Mouse (Mus musculus) neutrophil, adult 65 days (primary cell): ENCODE measurements around the gene Oas1h. TPM values are rescaled to one million over a fixed set of nuclear protein-coding genes. Genes with fewer than 3 reads are reported as not detected.

Source experiments
- total RNA-seq: library from RNA; stranded (reverse); gene quantifications from 2 replicates; pipeline ENCODE4 v1.2.4, GENCODE M21; 2023

Oas1h gene
- not detected in 2 replicates for total RNA-seq

DNA sequence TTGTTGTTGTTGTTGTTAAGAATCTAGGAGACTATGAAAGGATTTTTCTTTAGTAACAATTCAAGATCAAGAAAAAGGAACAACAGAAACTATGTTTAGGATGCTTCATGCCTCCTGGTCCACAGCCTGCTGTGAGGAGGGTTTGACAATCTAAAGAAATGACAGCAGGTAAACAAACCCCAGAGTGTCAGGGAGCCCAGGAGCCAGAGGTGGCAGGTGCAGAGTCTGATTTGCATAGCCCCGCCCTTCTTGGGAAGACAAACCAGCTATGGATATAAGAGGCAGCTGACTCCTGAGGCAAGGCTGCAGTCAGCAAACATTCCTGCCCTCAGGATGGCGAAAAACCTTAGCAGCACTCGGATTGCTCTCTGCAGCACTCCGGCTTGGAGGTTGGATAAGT lies at the start of gene Oas1h:
Gene Oas1h, plus strand, starts transcription at position 301 of the 400 bp plus-strand sequence.

DNA sequence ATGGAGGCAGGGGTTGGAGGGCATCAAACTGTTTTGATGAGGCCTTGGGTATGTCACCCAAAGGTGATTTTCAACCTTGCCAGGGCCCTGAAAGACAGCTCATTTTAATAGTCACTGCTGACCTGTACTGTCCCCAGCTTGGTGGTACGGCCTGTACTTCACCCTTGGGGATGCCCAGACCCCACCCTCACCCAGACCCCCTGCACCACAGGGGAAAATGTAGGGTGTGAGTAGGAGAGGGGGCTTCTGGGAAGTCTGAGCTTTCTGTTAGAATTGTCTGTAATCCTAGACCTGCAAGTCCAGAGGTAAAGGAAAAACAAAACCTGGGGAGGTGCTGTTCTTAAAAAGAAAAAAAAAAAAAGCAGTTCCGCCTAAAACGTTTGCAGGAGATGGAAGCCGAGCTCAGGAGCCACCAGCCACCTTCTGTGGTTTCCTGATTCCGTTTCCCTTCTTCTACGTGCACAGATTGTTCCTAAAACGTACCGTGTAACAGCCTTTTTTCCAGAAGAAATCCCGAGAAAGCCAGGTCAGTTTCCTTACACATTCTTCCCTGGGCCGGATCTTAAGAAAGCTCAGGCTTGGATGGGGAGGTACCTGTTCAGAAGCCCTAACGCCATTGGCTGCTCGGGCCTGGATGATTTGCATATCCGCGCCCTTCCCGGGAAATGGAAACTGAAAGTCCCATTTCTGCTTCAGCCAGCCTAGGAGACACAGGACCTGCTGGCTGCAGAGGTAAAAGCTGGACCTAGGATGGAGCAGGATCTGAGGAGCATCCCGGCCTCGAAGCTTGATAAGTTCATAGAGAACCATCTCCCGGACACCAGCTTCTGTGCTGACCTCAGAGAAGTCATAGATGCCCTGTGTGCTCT lies 49.0 kb upstream of the Oas1h start, which contains the start of gene Oas1c:
Gene Oas1c, minus strand, starts transcription at position 564 of the 869 bp plus-strand sequence.

DNA sequence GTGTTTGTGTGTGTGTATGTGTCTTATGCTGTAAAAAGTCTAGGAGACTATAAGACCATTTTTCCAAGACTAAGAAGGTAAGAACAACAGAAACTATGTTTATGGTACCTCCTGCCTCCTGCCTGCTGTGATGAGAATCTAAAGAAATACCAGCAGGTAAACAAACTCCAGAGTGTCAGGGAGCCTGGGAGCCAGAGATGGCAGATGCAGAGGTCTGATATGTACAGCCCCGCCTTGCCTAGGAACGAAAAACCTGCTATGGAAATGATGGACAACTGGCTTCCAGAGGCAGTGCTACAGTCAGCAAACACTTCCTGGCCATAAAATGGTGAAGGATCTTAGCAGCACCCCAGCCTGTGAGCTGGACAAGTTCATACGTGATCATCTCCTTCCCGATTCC lies 14.2 kb upstream of the Oas1h start, which contains the start of gene Oas1f:
Gene Oas1f, plus strand, starts transcription at position 301 of the 400 bp plus-strand sequence.

DNA sequence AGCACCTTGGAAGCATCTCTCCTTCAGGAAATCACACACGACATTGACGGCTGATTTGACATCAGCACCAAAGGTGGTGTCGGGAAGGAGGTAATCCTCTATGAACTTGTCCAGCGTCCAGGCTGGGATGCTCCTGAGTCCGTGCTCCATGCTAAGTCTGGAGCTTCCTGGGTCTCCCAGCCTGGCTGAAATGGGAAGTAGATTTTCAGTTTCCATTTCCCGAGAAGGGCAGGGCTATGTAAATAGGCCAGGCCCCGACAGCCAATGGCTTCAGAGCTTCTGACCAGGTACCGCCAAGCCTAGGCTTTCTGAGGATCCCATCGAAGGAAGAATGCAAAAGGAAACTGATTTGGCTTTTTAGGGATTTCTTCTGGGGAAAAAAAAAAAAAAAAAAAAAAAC lies 26.2 kb downstream of the Oas1h start, which contains the start of gene Oas1g:
Gene Oas1g, minus strand, starts transcription at position 201 of the 400 bp plus-strand sequence.

DNA sequence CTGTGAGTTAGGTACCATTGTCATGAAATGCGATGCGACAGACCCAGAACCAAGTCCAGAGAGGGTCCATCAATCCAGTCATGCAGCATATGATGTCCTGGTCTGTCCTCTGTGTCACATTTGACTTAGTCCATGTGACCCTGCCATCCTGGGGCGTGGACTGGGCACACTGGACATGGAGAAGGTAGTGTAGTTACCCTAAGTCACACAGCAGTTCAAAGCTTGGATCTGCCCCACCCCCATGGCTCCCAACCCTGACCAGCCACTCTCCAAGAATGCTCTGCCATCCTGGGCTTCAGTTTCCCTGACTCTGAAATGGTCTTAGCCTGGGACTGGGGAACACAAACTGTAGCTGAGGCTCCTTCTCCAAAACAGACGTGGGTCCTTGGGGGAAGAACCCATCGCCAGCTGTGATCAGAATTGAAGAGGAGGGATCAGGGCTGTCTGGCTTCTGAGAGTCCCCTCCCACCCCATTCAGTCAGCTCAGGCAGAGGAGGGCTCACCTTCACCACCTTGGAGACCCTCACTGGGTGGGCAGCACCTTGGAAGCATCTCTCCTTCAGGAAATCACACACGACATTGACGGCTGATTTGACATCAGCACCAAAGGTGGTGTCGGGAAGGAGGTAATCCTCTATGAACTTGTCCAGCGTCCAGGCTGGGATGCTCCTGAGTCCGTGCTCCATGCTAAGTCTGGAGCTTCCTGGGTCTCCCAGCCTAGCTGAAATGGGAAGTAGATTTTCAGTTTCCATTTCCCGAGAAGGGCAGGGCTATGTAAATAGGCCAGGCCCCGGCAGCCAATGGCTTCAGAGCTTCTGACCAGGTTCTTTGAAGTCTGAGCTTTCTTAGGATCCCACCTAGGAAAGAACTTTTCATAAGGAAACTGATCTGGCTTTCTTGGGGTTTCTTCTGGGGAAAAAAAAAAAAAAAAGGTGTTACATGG lies 45.8 kb downstream of the Oas1h start, which contains the start of gene Oas1a:
Gene Oas1a, minus strand, starts transcription at position 731 of the 943 bp plus-strand sequence.

DNA sequence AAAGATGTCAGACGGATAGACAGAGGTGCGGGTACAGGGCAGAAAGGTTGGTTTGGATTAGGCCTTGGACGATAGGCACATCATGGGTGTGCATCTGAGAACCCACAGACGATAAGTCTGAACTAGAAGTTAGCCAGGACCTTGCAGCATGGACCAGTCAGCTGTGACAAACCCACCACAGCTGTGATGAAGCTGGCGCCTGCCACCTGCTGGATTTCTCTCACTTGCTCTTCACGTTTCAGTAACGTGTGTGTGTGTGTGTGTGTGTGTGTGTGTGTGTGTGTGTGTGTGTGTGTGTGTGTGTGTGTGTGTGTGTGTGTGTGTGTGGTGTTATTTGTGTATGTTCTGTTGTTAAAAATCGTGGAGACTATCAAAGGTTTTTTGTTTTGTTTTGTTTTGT lies 53.0 kb downstream of the Oas1h start, which contains the start of gene Oas1d:
Gene Oas1d, plus strand, starts transcription at position 333 of the 400 bp plus-strand sequence.

Other genes with a start within 250 kb of the Oas1h start
- 1.0 and 1.7 TPM in 2 replicates for gene Rita1, start 248.8 kb upstream of the Oas1h start, total RNA-seq
- 50.8 and 56.9 TPM in 2 replicates for gene Ddx54, start 248.7 kb upstream of the Oas1h start, total RNA-seq
- not detected in 2 replicates for gene Cfap73, start 227.2 kb upstream of the Oas1h start, total RNA-seq
- gene Rasal1, start 212.6 kb upstream of the Oas1h start, total RNA-seq, result 0.66 and 1.3 TPM in 2 replicates
- 0.43 and 0.76 TPM in 2 replicates for gene Dtx1, start 149.5 kb upstream of the Oas1h start, total RNA-seq
- 4.9 and 8.2 TPM in 2 replicates for gene Oas2, start 111.6 kb upstream of the Oas1h start, total RNA-seq
- gene Oas3, start 83.8 kb upstream of the Oas1h start, total RNA-seq, result 9.8 and 22.2 TPM in 2 replicates
- gene Oas1e, start 65.9 kb upstream of the Oas1h start, total RNA-seq, result not detected in 2 replicates
- 1.9 and 3.5 TPM in 2 replicates for gene Oas1c, start 48.9 kb upstream of the Oas1h start, total RNA-seq
- gene Oas1f, start 14.1 kb upstream of the Oas1h start, total RNA-seq, result not detected in 2 replicates
- gene Oas1g, start 26.2 kb downstream of the Oas1h start, total RNA-seq, result 0.54 and 1.6 TPM in 2 replicates
- gene Oas1a, start 46.1 kb downstream of the Oas1h start, total RNA-seq, result 2.8 and 10.6 TPM in 2 replicates
- not detected in 2 replicates for gene Oas1d, start 53.1 kb downstream of the Oas1h start, total RNA-seq
- 0.35 and 0.41 TPM in 2 replicates for gene Rph3a, start 148.7 kb downstream of the Oas1h start, total RNA-seq